19 mouse cellular contexts compared by ENCODE assay signal in the genomic region with DNA sequence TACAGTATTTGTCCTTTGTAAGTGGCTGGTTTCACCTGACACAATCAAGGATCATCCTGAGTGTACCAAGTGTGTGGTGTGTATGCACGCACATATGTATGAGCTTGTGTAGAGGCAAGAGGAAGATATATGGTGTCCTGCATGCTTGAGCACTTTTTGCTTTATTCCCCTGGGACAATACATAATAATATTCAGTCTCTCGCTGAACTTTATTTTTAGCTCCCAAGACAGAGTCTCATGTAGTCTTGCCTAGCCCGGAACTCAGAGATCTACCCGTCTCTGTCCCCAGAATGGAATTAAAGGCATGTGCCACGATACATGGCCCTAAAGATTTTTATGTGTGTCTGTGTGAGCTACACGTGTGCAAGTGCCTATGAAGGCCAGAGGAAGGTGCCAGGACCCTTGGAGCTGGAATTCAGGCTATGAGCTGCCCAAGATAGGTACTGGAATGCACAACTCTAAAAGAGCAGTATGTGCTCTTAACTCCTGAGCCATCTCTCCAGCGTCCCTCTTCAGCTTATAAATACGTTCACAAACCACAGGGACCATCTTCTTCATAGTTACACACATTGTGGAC. TPM values are rescaled to one million over a fixed set of nuclear protein-coding genes. Genes with fewer than 3 reads are reported as not detected.
DNase-seq lines count a peak whose midpoint lies in the region; ATAC-seq and TF ChIP-seq lines count a peak whose summit lies in the region.
"Had no signal": no experiment of that assay in that cellular context is flagged by ENCODE, and none has a peak within 500 bp of the region (broad histone marks: within the 10 kb centered on the region; RNA-seq: fewer than 3 reads in every experiment).

No protein-coding gene starts in this region.

- dilution Hi-C loops in CH12.LX (cut with MboI; ENCODE audit: extremely low pct_ligation_motif_present, extremely low pct_unique_long_range_greater_than_20kb, low sequenced_read_pairs) = no loop called here

- H3K27ac ChIP-seq in heart, embryonic 11.5 days (ENCODE audit: low read depth, low read length) = peak overlapping the region; percentile 36
- H3K27ac ChIP-seq in lung, embryonic 14.5 days (ENCODE audit: low read depth) = peak overlapping the region; percentile 63; the same call in 1 of the 2 replicates
- no peak overlapping the region for H3K27ac ChIP-seq in CH12.LX (ENCODE audit: insufficient read depth, low read depth)
- H3K27ac ChIP-seq: forebrain, embryonic 10.5 days; hindbrain, embryonic 15.5 days; limb, embryonic 12.5 days; liver, embryonic 13.5 days; midbrain, embryonic 15.5 days had no signal

- no peaks in the 10 kb centered on the region for H3K9me3 ChIP-seq in heart, embryonic 11.5 days (replicated peaks; ENCODE audit: control insufficient read depth, low read length)
- no peaks in the 10 kb centered on the region for H3K9me3 ChIP-seq in lung, embryonic 14.5 days (ENCODE audit: low read depth, low read length)
- no peaks in the 10 kb centered on the region for H3K9me3 ChIP-seq in CH12.LX (replicated peaks; ENCODE audit: low read length)
- H3K9me3 ChIP-seq: forebrain, embryonic 10.5 days; hindbrain, embryonic 15.5 days; limb, embryonic 12.5 days; liver, embryonic 13.5 days; midbrain, embryonic 15.5 days had no signal

- no peak for TF ChIP-seq CTCF in lung, embryonic 14.5 days (IDR thresholded peaks at IDR 0.05; ENCODE audit: low read depth)
- TF ChIP-seq CTCF in CH12.LX (conservative IDR thresholded peaks at IDR 0.05 in 1 of 2, IDR thresholded peaks at IDR 0.05 in 1 of 2; ENCODE audit: low read depth in 2 of 2, low read length in 2 of 2) = no peak

- peaks cover 40% of the 10 kb centered on the region for H3K4me1 ChIP-seq in heart, embryonic 11.5 days (ENCODE audit: control insufficient read depth, insufficient read depth, low read length)
- H3K4me1 ChIP-seq in lung, embryonic 14.5 days (ENCODE audit: insufficient read depth) = peaks cover 35% of the 10 kb centered on the region
- H3K4me1 ChIP-seq in CH12.LX (ENCODE audit: control insufficient read depth in 1 of 2, insufficient read depth in 2 of 2) = peaks cover 7 to 43% of the 10 kb centered on the region in 2 experiments; a peak in 3 of 4 replicates
- H3K4me1 ChIP-seq: hindbrain, embryonic 15.5 days; midbrain, embryonic 15.5 days had no signal

- no peak overlapping the region for H3K4me2 ChIP-seq in heart, embryonic 11.5 days
- H3K4me2 ChIP-seq in lung, embryonic 14.5 days = no peak overlapping the region
- H3K4me2 ChIP-seq in CH12.LX (ENCODE audit: insufficient read depth, low read depth, poor library complexity, severe bottlenecking) = no peak overlapping the region
- H3K4me2 ChIP-seq: hindbrain, embryonic 15.5 days; limb, embryonic 12.5 days; liver, embryonic 13.5 days; midbrain, embryonic 15.5 days had no signal

- peak overlapping the region; percentile 8; the same call in 1 of the 2 replicates for H3K9ac ChIP-seq in heart, embryonic 11.5 days (ENCODE audit: low read depth, low read length)
- H3K9ac ChIP-seq in lung, embryonic 14.5 days = no peak overlapping the region
- H3K9ac ChIP-seq in CH12.LX (ENCODE audit: insufficient read depth, low read depth) = no peak overlapping the region
- H3K9ac ChIP-seq: hindbrain, embryonic 15.5 days; limb, embryonic 12.5 days; liver, embryonic 13.5 days; midbrain, embryonic 15.5 days had no signal

- no peaks in the 10 kb centered on the region for H3K27me3 ChIP-seq in heart, embryonic 11.5 days (ENCODE audit: control insufficient read depth, insufficient read depth, low read length)
- no peaks in the 10 kb centered on the region for H3K27me3 ChIP-seq in lung, embryonic 14.5 days (ENCODE audit: insufficient read depth, low read length)
- H3K27me3 ChIP-seq in CH12.LX (replicated peaks) = no peaks in the 10 kb centered on the region
- H3K27me3 ChIP-seq: hindbrain, embryonic 15.5 days; limb, embryonic 12.5 days; liver, embryonic 13.5 days; midbrain, embryonic 15.5 days had no signal

- H3K79me2 ChIP-seq in CH12.LX (replicated peaks; ENCODE audit: control insufficient read depth, extremely low read depth, insufficient read depth, poor library complexity, severe bottlenecking) = no peaks in the 10 kb centered on the region

- no peak for DNase-seq in heart, adult 9 months (ENCODE audit: low spot score in 2 of 2)
- no peak for DNase-seq in lung, embryonic 14.5 days
- DNase-seq in lung, postnatal 10 days = no peak
- peak; percentile 20 for DNase-seq in CH12.LX (ENCODE audit: extremely low read depth)
- DNase-seq: cerebellum, adult 2 months; kidney, adult 11 months; kidney, postnatal 10 days; liver, embryonic 13.5 days; right cerebral cortex, postnatal 25 days; thymus, adult 2 months had no signal

- no peak for ATAC-seq in heart, embryonic 11.5 days (replicated peaks; ENCODE audit: insufficient number of reproducible peaks, low FRiP score, low TSS enrichment)
- no peak for ATAC-seq in lung, embryonic 14.5 days (ENCODE audit: insufficient read depth)
- ATAC-seq in neutrophil, adult 5-6 weeks (ENCODE audit: extremely low read depth, insufficient number of reproducible peaks, low FRiP score, poor library complexity, severe bottlenecking) = peak; percentile 55; the same call in 1 of the 2 replicates
- no peak for ATAC-seq in megakaryocyte progenitor cell, adult 5-6 weeks (replicated peaks; ENCODE audit: poor library complexity)
- ATAC-seq: lung, postnatal 0 days; midbrain, embryonic 15.5 days had no signal

- H3K4me3 ChIP-seq in heart, embryonic 11.5 days (ENCODE audit: low read depth, low read length) = no peak overlapping the region
- H3K4me3 ChIP-seq in lung, embryonic 14.5 days (ENCODE audit: low read depth, low read length) = no peak overlapping the region
- H3K4me3 ChIP-seq in CH12.LX (replicated peaks in 1 of 3; ENCODE audit: low read depth in 2 of 3, low read length in 2 of 3, poor library complexity in 1 of 3) = no peak overlapping the region
- H3K4me3 ChIP-seq: forebrain, embryonic 10.5 days; hindbrain, embryonic 15.5 days; limb, embryonic 12.5 days; liver, embryonic 13.5 days; midbrain, embryonic 15.5 days; myocyte had no signal

- H3K36me3 ChIP-seq in heart, embryonic 11.5 days (ENCODE audit: control insufficient read depth, insufficient read depth, low read length) = no peaks in the 10 kb centered on the region
- H3K36me3 ChIP-seq in lung, embryonic 14.5 days (ENCODE audit: insufficient read depth) = no peaks in the 10 kb centered on the region; the same call in 1 of the 2 replicates
- peaks cover 3 to 39% of the 10 kb centered on the region in 2 experiments for H3K36me3 ChIP-seq in CH12.LX (replicated peaks in 1 of 2; ENCODE audit: control insufficient read depth in 1 of 2, insufficient read depth in 1 of 2, low read length in 1 of 2)
- H3K36me3 ChIP-seq: hindbrain, embryonic 15.5 days; limb, embryonic 12.5 days; midbrain, embryonic 15.5 days had no signal

- no peak for TF ChIP-seq RAD21 in CH12.LX (IDR thresholded peaks at IDR 0.05; ENCODE audit: low read depth, low read length)

- no peak for TF ChIP-seq POLR2A in CH12.LX (IDR thresholded peaks at IDR 0.05; ENCODE audit: low read depth, low read length)

- 56% methylated on average over 8 of the region's 8 CpGs for WGBS in heart, embryonic 11.5 days (ENCODE audit: insufficient replicate concordance)
- 76% methylated on average over 8 of the region's 8 CpGs for WGBS in lung, embryonic 14.5 days

- TF ChIP-seq EP300 in CH12.LX (IDR thresholded peaks at IDR 0.05; ENCODE audit: low read length) = no peak

- in situ Hi-C loops in CH12.LX (cut with MboI; ENCODE audit: low pct_ligation_motif_present, low pct_unique_long_range_greater_than_20kb, low sequenced_read_pairs) = no loop called here

TF ChIP-seq in CH12.LX, 34 proteins besides CTCF, POLR2A, EP300 and RAD21:
- TF ChIP-seq RCOR1 (conservative IDR thresholded peaks at IDR 0.05; ENCODE audit: low read depth, low read length) (no peak), JUN (IDR thresholded peaks at IDR 0.05; ENCODE audit: insufficient read depth, low read depth, low read length) (no peak), POLR2AphosphoS2 (IDR thresholded peaks at IDR 0.05; ENCODE audit: low read depth, low read length) (no peak), E2F4 (IDR thresholded peaks at IDR 0.05; ENCODE audit: insufficient replicate concordance, low read depth, low read length) (no peak), MXI1 (IDR thresholded peaks at IDR 0.05; ENCODE audit: low read depth, low read length) (no peak), NRF1 (IDR thresholded peaks at IDR 0.05; ENCODE audit: low read depth, low read length) (no peak), KAT2A (IDR thresholded peaks at IDR 0.05; ENCODE audit: insufficient replicate concordance, low read length) (no peak), PAX5 (IDR thresholded peaks at IDR 0.05; ENCODE audit: low read length) (no peak), CHD1 (IDR thresholded peaks at IDR 0.05; ENCODE audit: low read depth, low read length) (no peak), IRF4 (IDR thresholded peaks at IDR 0.05; ENCODE audit: low read depth, low read length) (no peak), ELF1 (IDR thresholded peaks at IDR 0.05; ENCODE audit: low read depth, low read length) (no peak), TCF12 (IDR thresholded peaks at IDR 0.05; ENCODE audit: low read depth, low read length) (no peak), ZNF384 (IDR thresholded peaks at IDR 0.05; ENCODE audit: low read depth, low read length) (no peak)

RNA-seq across cellular contexts. Expression of a gene that starts 47.9 kb away (rescaled TPM):
- 97.3 and 113 TPM in 2 replicates for polyA plus RNA-seq in heart, embryonic 11.5 days (2014; fragmentation: Nextera tagmentation; extraction: Ambion mirVana)
- 60.7 and 62.9 TPM in 2 replicates for polyA plus RNA-seq in lung, embryonic 14.5 days (2014; fragmentation: Nextera tagmentation; extraction: Ambion mirVana)
- total RNA-seq in CH12.LX (2012; rRNA removed) (8.1 and 9.2 TPM in 2 replicates), CH12.LX (2014; rRNA removed) (9.6 and 9.8 TPM in 2 replicates)
- 22.9 and 27.7 TPM in 2 replicates for polyA plus RNA-seq in CH12.LX (2012; ENCODE audit: insufficient read length, low read depth)
- total RNA-seq in neutrophil, adult 5-6 weeks (2017) = 42.6 and 46.1 TPM in 2 replicates
- 22.8 and 24.8 TPM in 2 replicates for total RNA-seq in megakaryocyte progenitor cell, adult 5-6 weeks (2015)
- 28.6 and 30.1 TPM in 2 replicates for total RNA-seq in megakaryocyte progenitor cell, adult 5-6 weeks (2017)
